Mouse (Mus musculus): ENCODE results near the gene Gm20388. TPM values are rescaled to one million over a fixed set of nuclear protein-coding genes. Genes with fewer than 3 reads are reported as not detected.

The Gm20388 gene
- polyA plus RNA-seq, 1 experiment, result 0.36 TPM

- H3K27me3 ChIP-seq (ENCODE audit: control insufficient read depth), result no peaks in the 10 kb centered on the region
- peaks cover 8% of the 10 kb centered on the region for H3K4me1 ChIP-seq (ENCODE audit: control insufficient read depth)
- peaks cover 8% of the 10 kb centered on the region for H3K36me3 ChIP-seq (ENCODE audit: control insufficient read depth)
- no peaks in the 10 kb centered on the region for H3K9me3 ChIP-seq (ENCODE audit: control insufficient read depth, low read length)
- no peak overlapping the region for H3K4me3 ChIP-seq (replicated peaks)
- TF ChIP-seq TAL1 (IDR thresholded peaks at IDR 0.05; ENCODE audit: low read length), result no peak
- TF ChIP-seq GATA1 (IDR thresholded peaks at IDR 0.05; ENCODE audit: low read length), result no peak
Measured at GRCm38 (mm10) chr8:122423659-122424058, 2513.0 kb downstream of the Gm20388 start.

GRCm38 (mm10) chr8:122426145-122426544 is 2515.5 kb downstream of the Gm20388 start:
- no peak for TF ChIP-seq TAL1 (IDR thresholded peaks at IDR 0.05; ENCODE audit: low read length)
- no peak for TF ChIP-seq GATA1 (IDR thresholded peaks at IDR 0.05; ENCODE audit: low read length)
- H3K4me3 ChIP-seq (replicated peaks), result no peak overlapping the region
- peaks cover 2% of the 10 kb centered on the region; the same call in 1 of the 2 replicates for H3K36me3 ChIP-seq (ENCODE audit: control insufficient read depth)
- H3K4me1 ChIP-seq (ENCODE audit: control insufficient read depth), result peaks cover 8% of the 10 kb centered on the region
- H3K27me3 ChIP-seq (ENCODE audit: control insufficient read depth), result no peaks in the 10 kb centered on the region
- no peaks in the 10 kb centered on the region for H3K9me3 ChIP-seq (ENCODE audit: control insufficient read depth, low read length)

GRCm38 (mm10) chr8:122427607-122428006 is 2517.0 kb downstream of the Gm20388 start:
- no peak overlapping the region for H3K4me3 ChIP-seq (replicated peaks)
- no peaks in the 10 kb centered on the region for H3K9me3 ChIP-seq (ENCODE audit: control insufficient read depth, low read length)
- TF ChIP-seq GATA1 (IDR thresholded peaks at IDR 0.05; ENCODE audit: low read length) (no peak), TAL1 (IDR thresholded peaks at IDR 0.05; ENCODE audit: low read length) (no peak)
- H3K36me3 ChIP-seq (ENCODE audit: control insufficient read depth), result peaks cover 2% of the 10 kb centered on the region; the same call in 1 of the 2 replicates
- H3K27me3 ChIP-seq (ENCODE audit: control insufficient read depth), result peaks cover 13% of the 10 kb centered on the region
- H3K4me1 ChIP-seq (ENCODE audit: control insufficient read depth), result peaks cover 9% of the 10 kb centered on the region

GRCm38 (mm10) chr8:122428163-122428562 is 2517.5 kb downstream of the Gm20388 start:
- Histone ChIP-seq H3K9me3 (ENCODE audit: control insufficient read depth, low read length) (no peaks in the 10 kb centered on the region), H3K36me3 (ENCODE audit: control insufficient read depth) (peaks cover 2% of the 10 kb centered on the region; the same call in 1 of the 2 replicates), H3K4me1 (ENCODE audit: control insufficient read depth) (peaks cover 14% of the 10 kb centered on the region), H3K27me3 (ENCODE audit: control insufficient read depth) (peaks cover 18% of the 10 kb centered on the region), H3K4me3 (replicated peaks) (no peak overlapping the region)
- no peak for TF ChIP-seq TAL1 (IDR thresholded peaks at IDR 0.05; ENCODE audit: low read length)
- no peak for TF ChIP-seq GATA1 (IDR thresholded peaks at IDR 0.05; ENCODE audit: low read length)

GRCm38 (mm10) chr8:122430058-122430636 is 2519.5 kb downstream of the Gm20388 start:
- H3K27me3 ChIP-seq (ENCODE audit: control insufficient read depth), result peaks cover 20% of the 10 kb centered on the region
- no peaks in the 10 kb centered on the region for H3K9me3 ChIP-seq (ENCODE audit: control insufficient read depth, low read length)
- no peak overlapping the region for H3K4me3 ChIP-seq (replicated peaks)
- peaks cover 12% of the 10 kb centered on the region; the same call in 1 of the 2 replicates for H3K36me3 ChIP-seq (ENCODE audit: control insufficient read depth)
- TF ChIP-seq GATA1 (IDR thresholded peaks at IDR 0.05; ENCODE audit: low read length), result no peak
- no peak for TF ChIP-seq TAL1 (IDR thresholded peaks at IDR 0.05; ENCODE audit: low read length)
- H3K4me1 ChIP-seq (ENCODE audit: control insufficient read depth), result peaks cover 20% of the 10 kb centered on the region

GRCm38 (mm10) chr8:122430646-122431045 is 2520.0 kb downstream of the Gm20388 start:
- TF ChIP-seq TAL1 (IDR thresholded peaks at IDR 0.05; ENCODE audit: low read length), result no peak
- TF ChIP-seq GATA1 (IDR thresholded peaks at IDR 0.05; ENCODE audit: low read length), result no peak
- H3K4me1 ChIP-seq (ENCODE audit: control insufficient read depth), result peaks cover 20% of the 10 kb centered on the region
- no peak overlapping the region for H3K4me3 ChIP-seq (replicated peaks)
- peaks cover 20% of the 10 kb centered on the region for H3K27me3 ChIP-seq (ENCODE audit: control insufficient read depth)
- H3K36me3 ChIP-seq (ENCODE audit: control insufficient read depth), result peaks cover 12% of the 10 kb centered on the region; the same call in 1 of the 2 replicates
- H3K9me3 ChIP-seq (ENCODE audit: control insufficient read depth, low read length), result peaks cover 5% of the 10 kb centered on the region

GRCm38 (mm10) chr8:122431694-122432442 is 2521.2 kb downstream of the Gm20388 start:
- Histone ChIP-seq H3K27me3 (ENCODE audit: control insufficient read depth) (peaks cover 20% of the 10 kb centered on the region), H3K4me3 (replicated peaks) (peak overlapping the region; percentile 60), H3K36me3 (ENCODE audit: control insufficient read depth) (peaks cover 20% of the 10 kb centered on the region), H3K9me3 (ENCODE audit: control insufficient read depth, low read length) (peaks cover 5% of the 10 kb centered on the region), H3K4me1 (ENCODE audit: control insufficient read depth) (peaks cover 20% of the 10 kb centered on the region)
- TF ChIP-seq TAL1 (IDR thresholded peaks at IDR 0.05; ENCODE audit: low read length) (no peak), GATA1 (IDR thresholded peaks at IDR 0.05; ENCODE audit: low read length) (no peak)

GRCm38 (mm10) chr8:122432443-122433268 is 2522.0 kb downstream of the Gm20388 start, which contains the start of gene Cyba:
Gene Cyba, minus strand, starts transcription at chr8:122432930.
- Histone ChIP-seq H3K27me3 (ENCODE audit: control insufficient read depth) (peaks cover 20% of the 10 kb centered on the region), H3K4me3 (replicated peaks) (peak within 1 kb of the TSS; percentile 60), H3K4me1 (ENCODE audit: control insufficient read depth) (peaks cover 22% of the 10 kb centered on the region), H3K36me3 (ENCODE audit: control insufficient read depth) (peaks cover 24% of the 10 kb centered on the region), H3K9me3 (ENCODE audit: control insufficient read depth, low read length) (peaks cover 5% of the 10 kb centered on the region)
- no peak for TF ChIP-seq GATA1 (IDR thresholded peaks at IDR 0.05; ENCODE audit: low read length)
- TF ChIP-seq TAL1 (IDR thresholded peaks at IDR 0.05; ENCODE audit: low read length), result no peak

Measured in erythroblast, embryonic 14.5 days (primary cell).